Mouse (Mus musculus): ENCODE measurements around the gene Scnn1b.

Gene Scnn1b

DNA sequence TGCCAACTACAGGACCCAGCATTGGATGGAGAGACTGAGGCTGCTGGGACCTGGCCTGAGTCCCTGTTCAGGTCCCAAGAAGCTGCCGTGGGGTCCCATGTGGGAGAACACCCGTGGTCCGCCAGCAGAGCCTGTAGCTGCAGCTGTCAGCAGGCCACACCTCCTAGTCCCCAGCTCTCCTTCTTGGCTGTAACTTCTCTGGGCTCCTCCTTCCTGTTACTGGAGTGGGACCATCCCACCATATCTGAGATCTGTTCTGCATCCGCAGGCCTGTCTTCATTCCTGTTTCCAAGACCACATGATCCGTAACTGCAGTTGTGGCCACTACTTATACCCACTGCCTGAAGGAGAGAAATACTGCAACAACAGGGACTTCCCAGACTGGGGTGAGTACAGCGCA is 49.1 kb downstream of the Scnn1b start:
- no peak for DNase-seq (ENCODE audit: low spot score in 2 of 2)

DNA sequence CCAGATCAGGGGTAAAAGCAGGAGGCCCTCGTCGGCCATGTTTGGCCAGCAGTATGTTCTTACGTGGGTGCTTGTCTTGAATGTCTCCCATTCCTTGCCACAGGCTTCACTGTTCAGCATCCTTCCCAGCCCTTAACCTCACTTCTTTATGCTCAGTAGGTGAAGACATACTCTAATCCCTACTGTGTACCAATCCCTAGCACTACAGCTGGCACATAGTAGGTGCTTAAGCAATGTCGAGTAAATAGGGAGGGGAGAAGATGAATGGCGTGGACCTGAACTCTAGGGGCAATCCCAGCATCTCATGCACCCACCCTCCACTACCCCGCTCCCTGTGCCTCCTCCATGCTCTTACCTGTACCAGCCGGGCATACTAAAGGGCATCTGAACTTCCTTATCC is 59.5 kb downstream of the Scnn1b start:
- DNase-seq (ENCODE audit: low spot score in 2 of 2) = no peak

DNA sequence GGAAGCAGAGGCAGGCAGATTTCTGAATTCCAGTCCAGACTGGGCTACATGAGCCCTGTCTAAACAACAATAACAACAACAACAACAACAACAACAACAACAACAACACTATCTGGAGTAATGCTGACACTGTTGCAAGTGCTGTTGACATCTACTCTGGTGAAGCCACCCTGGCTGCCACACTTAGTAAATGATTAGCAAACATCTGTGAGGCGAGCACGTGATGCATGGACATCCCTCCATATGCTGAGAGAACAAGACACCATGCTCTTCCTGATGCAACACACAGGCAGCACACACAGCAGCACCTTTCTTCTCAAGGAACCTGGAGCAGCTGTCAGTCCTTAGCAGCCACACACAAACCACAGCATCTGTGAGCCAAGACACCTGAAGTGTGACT is 63.0 kb downstream of the Scnn1b start:
- DNase-seq (ENCODE audit: low spot score in 2 of 2) = no peak

DNA sequence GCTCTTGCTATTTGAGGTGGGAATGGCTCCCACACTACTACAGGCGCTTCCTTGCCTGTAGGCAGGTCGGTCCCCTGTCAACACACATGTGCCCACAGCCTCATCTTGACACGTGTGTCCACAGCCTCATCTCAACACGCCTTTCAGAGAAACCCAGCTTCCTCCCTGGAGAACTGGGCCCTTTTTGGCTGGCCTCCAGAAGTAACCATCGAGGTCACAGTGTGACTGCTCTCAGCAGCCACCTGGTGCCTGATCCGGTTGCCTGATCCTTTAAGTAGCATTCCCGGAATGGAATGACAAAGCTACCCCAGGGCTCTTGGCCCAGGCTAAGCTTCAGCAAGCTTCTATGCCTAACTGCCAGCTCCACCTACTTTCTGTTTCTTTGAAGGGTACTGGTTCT is 66.4 kb downstream of the Scnn1b start:
- no peak for DNase-seq (ENCODE audit: low spot score in 2 of 2)

DNA sequence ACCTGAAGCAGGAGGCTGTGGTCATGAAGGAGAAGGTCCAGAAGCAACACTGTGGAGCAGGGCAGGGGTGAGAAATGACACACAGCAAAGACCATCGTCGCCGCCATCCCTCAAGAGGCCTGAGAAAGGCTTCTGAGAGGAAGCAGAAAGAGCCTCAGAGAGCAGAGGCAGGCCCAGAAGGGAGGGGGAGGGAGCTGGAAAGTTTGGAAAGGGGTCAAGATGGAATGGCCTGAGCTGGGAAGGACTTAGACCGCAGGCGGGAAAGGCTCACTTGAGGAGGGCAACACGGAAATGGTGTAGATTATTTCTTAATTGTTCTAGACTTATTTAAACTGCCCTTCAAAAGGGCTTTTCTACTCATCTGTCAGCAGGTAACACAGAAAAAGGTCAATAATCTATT is 68.8 kb downstream of the Scnn1b start:
- no peak for DNase-seq (ENCODE audit: low spot score in 2 of 2)

DNA sequence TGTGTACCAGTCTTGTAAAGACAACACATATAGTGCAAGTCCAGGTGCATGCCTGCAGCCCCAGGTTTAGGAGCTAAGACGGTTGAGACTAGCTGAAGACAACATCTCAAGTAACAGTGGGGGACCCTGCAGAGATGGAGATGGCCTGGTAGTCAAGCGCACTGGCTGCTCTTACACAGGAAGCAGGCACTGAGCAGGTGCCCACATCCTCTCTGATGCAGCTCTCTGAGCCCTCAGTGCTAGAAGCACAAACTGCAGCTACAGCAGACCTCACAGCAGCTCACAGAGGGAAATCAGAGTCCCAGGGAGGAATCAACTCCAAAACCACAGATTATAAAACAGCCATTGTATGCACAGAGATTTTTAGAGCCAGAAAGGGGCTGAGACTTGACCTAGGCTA is 69.5 kb downstream of the Scnn1b start:
- DNase-seq (ENCODE audit: low spot score in 2 of 2) = no peak

DNA sequence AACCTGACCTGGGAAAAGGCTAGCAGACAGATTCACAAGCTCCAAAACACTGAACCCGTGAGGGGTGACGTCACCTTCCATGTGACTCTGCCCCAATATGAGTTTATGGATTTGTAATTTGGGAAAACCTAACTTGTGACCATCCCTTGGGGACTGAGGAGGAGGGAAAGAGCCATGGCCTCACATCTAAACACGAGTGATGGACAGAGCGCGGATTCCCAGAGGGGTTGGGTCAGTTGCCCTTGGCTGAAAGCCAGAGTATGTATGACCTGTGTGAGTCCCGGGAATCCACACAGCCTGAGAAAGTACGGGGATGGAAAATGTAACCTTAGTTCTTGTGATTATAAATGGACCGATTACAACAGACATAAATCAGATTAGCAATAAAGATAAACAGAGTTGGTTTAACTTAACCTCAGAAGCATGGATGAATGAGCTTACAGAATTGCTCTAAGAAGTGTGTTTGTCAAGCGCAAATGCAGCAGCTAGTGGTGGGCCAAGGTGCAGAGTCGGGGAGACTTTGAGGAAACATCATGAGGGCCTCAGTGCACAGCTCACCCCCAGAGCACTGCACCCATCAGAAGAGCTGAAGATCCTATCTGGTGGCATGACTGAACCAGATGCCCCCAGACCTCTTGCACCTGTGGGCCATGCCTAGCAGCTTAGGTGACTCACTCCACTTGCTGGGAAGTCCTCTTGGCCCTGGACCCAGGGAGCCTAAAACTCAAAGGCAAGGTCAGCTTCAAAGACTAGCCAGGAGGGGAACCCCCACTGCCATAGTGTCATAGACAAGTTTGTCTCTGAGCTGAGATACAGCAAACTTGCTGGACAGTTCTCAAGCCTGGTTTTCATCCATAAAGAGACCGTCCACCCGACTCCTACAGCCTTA is 71.3 kb downstream of the Scnn1b start:
- no peak for DNase-seq (ENCODE audit: low spot score in 2 of 2)

DNA sequence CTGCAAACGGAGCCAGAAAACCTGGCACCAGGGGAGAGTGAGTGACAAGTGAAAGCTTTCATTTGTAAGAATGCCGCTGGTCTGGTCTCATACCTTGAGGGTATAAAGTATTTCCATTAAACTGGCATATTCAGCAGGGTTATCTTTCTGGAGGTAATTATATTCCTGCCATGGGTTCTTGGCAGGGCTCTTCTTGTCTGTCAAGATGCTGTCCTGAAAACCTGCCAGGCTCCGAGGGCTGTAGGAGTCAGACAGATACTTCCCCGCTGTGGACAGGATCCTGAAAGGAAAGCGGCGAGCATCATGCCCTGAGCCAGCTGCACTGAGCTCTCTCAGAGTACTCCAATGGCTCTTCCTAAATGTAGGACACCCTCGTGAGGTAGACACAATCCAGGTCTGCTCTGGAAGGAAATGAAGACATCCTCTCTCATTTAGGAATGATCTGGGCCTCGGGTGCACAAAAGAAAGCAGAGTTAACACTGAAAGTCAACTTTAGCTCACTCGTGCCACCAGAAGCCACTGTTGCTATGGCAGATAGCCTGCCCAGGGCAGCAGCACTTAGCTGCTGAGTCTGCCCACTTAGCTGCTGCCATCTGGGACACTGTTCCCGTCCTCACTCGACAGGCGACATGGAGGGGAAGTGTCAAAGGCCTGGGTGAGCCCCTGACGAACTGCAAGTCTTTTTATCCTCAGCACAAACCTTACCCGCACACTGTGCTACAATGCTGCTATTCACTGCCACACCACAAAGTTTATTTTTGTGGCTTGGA is 72.2 kb downstream of the Scnn1b start:
- DNase-seq (ENCODE audit: low spot score in 2 of 2) = no peak

DNA sequence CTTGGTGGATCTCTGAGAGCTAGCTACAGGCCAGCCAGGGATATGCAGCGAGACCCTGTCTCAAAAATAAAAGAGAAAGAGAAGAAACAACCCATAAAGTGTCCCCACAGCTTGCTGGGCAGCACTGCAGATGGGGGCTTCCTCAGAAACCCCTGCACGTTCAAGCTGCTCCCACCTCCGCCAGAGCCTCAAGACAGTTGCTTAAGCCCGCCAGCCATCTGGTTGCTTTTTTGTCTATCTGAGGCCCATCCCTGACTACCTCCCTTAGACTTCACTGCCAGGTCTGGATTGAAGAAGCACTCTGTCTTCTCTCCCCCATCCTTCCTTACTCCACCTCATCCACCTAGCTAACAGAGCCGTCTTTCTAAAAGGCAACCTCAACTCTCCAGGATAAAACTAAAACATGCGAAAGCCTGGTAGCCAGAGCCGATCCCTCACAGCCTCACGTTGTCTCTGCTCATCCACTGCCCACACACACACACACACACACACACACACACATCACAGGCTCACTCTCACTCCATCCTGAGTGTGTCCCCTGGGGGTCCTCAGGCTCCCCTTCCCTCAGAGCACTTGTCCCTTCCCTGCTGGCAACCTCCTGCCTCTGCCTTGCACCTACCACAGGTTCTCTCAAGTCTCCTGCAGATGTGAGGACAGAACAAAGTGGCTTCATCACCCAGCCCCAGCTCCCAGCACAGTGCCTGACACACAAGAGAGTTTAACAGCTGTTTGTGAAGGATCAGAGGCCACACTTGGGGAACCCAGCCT is 73.5 kb downstream of the Scnn1b start:
- DNase-seq (ENCODE audit: low spot score in 2 of 2) = no peak

DNA sequence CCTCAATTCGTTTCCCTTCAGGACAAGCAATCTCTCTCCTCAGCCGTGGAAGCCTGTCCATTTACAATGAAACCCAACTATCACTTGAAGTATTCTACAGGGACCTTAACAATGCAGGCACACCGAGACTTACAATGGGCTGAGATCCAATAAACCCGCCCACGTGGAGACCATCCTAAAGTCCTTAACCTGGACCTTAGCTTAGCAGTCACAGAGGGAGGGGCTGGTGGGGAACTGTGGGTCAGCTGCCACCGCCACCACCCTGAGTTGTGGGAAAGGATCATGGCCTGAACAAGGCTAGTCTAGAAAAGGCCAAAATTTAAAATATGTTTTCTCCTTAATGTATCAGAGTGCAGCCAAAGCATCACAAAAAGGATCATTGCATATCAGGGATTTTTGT is 74.4 kb downstream of the Scnn1b start:
- DNase-seq (ENCODE audit: low spot score in 2 of 2) = no peak

DNA sequence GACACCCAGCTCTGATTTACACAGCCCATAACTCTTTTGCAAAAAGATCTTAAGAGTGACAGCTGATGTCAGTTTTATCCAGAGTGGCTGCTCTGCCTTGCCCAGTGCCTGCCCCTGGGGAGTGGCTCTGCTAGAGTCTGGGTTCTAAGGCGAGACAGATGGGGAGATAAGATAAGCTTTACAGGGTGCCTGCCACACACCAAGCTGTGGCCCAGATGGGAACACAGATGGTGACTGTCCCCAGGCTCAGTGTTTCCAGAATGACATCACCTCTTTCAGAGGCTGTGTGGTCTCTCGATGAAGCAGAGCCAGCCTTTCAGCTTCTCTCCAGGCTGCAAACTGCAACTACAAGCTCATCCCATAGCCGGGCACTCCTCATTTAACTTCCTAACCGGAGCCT is 74.9 kb downstream of the Scnn1b start:
- DNase-seq (ENCODE audit: low spot score in 2 of 2) = no peak

DNA sequence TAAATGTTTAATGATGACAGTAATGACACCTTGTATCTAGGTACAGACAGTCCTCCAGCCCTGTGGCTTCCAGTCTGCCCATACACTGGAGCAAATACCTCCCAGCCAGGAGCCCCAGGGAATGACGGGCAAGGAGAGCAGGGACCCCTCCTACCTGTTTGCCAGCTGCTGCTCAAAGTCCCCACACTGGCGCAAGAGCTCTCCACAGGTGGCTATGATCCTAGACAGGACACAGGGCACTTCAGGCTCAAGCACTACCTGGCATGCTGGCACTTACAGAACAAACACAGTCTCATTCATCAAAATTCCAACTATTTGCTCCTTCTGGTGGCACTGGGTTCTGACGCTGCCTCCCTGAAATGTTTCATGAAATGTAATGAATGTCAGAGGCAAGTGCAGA is 76.2 kb downstream of the Scnn1b start:
- DNase-seq (ENCODE audit: low spot score in 2 of 2) = no peak

DNA sequence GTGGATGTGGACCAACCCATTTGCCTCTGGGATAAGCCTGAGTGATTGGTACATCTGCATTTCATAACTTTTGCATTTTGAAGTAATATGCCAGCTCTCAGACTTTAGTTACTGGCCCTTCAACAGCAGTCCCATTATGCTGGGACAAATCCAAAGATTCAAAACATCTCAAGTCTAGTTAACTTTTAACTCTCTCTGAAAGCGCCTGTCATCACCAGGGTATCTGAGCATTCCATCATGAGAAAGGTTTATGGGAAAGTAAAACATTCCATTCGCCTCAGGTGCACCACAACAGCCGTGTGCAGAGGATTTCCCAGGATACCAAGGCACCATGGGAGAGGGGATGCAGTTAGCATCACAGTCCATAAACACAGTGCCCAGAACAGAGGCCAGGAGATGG is 76.8 kb downstream of the Scnn1b start:
- DNase-seq (ENCODE audit: low spot score in 2 of 2) = no peak

DNA sequence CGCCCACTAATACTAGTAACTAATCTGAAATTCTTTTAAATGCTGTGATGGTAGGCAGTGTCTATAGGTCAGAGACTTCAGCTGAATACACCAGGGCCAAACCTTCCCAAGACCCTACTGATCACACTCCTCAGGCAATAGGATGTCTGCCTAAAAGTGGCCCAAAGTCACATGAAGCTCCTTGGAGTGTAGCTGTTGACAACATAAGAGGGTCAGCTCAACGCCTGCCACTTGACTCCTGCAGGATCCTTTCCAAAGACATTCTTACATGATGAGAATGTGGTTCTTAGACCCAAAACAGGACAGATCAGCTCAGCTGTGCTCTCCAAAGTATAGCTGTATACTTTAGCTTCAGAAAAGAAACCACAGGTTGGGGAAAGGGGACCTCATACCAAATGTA is 77.5 kb downstream of the Scnn1b start:
- DNase-seq (ENCODE audit: low spot score in 2 of 2) = no peak

DNA sequence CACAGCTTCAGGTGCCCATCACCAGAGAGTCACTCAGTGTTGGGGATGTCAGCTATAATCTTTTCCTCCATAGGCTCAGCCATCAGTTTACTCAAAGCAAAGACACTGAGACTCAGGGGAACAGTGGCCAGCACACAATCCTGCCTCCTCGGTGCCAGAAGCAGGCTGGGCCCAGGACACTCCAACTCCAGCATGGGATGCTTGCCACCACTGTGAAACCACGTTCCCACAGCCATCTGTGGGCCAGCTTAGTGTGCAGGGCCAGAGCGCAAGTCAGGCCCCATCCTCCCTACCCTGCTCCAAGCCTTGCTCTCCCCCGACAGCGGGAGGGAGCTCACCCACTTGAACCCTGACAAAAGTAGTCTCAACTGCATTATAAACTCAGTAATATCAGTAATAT is 81.4 kb downstream of the Scnn1b start:
- no peak for DNase-seq (ENCODE audit: low spot score in 2 of 2)

DNA sequence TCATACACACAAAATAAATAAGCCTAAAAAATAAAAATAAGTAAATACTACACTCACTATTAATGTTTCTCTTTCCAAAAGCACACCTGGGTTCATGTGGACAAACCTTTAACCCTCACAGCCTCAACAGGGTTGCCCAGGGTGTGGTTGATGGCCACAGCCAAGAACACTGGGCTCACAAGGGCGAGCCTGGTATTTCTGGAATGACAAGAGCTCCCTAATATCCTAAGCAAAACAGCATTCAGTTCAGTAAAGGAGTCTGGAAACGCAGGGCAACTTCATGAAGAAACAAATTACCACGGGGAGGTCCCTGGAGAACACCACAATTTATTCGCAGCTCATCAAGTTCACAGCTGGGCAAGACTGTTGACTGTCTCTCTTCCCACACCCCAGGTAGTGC is 82.7 kb downstream of the Scnn1b start:
- DNase-seq (ENCODE audit: low spot score in 2 of 2) = no peak

DNA sequence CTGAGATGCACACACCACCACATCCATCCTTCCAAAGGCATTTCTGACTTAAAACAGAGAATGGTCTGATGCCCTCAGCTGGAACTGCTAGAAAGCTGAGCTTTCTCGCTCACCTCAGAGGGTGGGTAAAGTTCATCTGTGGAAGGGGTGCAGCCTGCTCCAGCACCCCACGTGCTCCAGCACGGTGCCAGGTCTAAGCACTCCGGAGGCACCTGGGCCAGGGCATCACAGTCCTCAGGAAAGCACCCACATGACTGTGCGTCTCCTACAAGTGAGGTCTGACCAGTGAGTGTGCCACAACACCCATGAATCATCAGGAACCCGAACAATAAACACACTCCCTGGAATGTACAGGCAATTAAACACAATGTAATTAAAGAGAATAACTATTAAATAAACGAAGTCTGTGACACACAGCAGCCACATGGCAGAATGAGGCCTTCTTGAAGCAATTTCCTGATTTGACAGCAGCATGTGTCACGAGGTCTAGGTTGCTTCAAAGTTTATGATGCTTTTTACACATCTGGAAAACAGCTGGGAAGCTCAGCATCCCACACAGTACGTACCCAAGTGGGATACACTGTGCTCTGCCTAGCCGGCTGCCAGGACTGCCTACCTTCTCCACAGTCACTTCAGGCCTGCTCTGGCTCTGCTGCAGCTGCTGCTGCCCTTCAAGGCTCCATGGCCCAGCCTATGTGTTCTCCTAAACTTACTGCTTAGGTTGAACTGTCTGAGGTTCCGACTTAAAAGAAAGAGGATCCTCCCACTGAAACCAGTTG is 90.2 kb downstream of the Scnn1b start:
- no peak for DNase-seq (ENCODE audit: low spot score in 2 of 2)

DNA sequence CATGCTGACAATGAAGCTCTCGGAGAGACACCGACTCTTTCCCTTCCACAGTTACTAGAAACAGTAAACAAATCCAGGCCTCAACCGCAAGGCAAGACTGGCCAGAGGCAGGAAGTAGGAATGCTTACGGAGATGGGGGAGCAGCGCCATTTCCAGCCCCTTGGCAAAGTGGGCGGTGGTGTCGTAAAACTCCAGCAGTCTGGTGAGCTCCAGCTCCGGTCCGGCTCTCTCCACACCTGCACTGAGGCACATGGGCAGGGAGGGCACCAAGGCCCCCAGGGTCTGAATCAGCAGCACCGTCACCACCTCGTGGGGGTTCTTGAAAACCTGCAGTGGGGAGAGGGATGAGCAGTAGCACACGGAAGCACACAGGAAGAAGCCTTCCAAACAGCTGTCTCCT is 91.0 kb downstream of the Scnn1b start:
- no peak for DNase-seq (ENCODE audit: low spot score in 2 of 2)

DNA sequence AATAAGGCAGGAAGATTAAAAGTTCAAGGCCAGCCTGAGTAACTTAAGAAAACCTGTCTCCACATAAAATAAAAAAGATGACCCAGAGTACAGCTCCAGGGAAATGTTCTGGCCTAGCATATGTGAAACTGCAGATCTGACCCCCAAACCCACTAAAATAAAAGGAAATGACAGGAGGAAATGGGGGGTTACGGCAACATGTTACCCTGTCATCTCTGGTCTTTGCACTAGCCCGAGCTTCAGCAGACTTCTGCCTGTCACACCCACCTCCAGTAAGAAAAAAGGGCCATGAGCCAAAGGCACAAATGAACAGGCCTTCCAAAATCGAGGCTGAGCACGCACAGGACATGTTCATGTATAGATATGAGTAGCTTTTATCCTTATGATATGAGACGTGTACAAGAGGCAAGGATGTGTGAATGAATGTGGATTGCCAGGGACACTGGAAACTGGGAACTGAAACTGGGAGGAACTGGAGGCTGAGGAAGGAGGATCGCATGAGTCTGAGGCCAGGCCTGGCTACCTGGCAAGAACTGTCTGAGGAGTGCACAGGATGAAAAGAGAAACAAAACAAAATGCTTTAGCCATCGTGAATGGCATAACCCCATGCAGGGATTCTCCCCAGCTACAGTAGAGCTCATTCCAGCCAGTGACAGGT is 97.2 kb downstream of the Scnn1b start:
- no peak for DNase-seq (ENCODE audit: low spot score in 2 of 2)

DNA sequence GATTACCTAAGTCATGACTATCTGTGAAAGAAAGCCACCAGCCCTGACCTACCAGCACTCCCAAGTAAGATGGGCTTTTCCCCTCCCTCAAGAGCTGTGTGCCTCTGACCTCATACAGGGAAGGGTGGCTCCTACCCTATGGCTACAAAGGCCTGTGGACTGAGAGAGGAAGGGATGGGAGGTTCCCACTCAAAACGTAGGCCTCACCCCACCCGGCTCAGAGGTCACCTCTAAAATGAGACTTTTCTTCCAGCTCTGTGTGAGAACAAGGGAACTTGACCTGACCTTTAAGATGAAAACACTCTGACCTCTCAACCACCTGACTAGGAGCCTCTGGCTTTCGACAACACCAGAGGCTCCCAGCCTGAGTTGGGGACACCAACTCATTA is 97.7 kb downstream of the Scnn1b start:
- no peak for DNase-seq (ENCODE audit: low spot score in 2 of 2)

DNA sequence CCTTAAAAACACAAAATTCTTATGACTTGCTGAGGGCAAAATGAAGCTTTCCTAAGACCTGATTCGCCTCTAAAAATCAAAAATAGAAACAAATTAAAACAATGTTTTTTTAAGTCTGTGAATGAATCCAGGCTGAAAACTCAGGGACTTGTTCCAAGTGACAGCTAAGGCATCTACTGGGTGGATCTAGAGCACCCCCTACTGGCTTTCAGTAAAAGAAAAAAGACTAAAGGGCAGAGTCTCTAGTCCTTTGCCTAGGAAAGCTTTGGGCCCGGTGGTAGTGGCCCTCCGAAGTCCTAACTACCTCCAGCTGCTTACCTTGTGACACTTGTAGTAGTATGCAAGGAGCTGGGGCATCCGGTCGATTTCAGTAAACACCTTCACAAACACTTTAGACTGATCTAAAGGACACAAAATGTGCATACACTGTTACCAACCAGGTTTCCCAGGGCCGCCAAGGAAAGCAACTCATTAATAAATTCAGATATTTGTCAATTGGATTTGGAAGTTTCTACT is 99.1 kb downstream of the Scnn1b start:
- DNase-seq (ENCODE audit: low spot score in 2 of 2) = no peak

Measured in spleen, postnatal 10 days (tissue).